Mouse (Mus musculus): ENCODE measurements at regions not wholly inside any gene's neighbourhood (a gene's known extent, or its start where the extent isn't known, plus 50 kb on each side); places are given as distances from the start of the nearest gene placed in this dataset.

DNA sequence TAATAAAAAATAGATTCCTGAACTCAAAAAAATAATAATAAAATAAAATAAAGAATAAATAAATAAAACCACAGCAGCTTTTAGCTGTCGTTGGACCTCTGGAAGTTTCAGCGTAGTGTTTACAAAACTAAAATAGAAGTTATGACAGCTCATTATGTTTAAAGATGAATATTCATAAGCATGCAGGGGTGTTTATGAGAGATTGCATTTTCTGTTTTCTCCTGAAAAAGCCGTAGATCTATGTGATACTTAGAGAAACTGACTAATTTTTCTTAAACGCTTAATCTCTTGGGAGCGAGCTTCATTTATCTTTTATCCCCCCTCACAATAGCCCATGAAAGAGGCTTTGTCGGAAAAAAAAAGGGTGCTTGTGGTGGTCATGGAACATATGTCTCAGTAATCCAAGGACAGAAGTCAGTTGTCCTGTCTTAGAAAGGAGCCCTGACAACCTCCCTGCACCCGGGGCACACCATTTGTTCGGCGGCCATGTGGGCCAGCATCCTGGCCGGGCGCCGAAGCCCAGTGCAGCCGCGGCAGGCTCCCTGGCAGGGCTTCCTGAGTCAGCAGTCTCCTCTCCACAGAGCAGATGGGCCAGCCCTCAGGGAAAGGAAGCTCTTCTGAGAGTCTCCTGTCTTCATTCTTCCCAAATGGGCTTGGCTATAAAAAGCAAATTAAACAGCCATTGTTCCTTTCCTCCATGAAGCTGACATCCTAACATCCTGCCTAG, 568.2 kb upstream of the Gm10131 start:
- TF ChIP-seq CTCF (IDR thresholded peaks at IDR 0.05; ENCODE audit: low read depth, low read length) (no peak), POLR2A (IDR thresholded peaks at IDR 0.05; ENCODE audit: extremely low read depth, insufficient read depth, low read length) (no peak)
